30 mouse cellular contexts compared by ENCODE assay signal in the genomic region with DNA sequence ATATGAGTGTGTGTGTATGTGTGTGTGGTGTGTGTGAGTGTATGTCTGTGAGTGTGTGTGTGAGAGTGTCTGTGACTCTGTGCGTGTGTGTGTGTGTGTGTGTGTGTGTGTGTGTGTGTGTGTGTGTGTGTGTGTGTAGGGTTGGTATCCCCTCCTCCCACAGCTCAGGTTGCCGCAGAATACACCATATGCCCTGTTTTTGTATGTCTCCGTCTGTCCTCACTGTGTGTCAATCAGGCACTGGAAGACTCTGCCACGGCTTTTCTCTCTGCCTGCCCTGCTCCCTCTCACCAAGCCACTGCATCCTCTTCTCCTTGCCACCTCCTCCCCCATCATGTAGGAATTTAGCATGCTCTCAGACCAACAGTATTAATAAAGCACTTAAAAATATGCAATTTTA.
DNase-seq lines count a peak whose midpoint lies in the region; ATAC-seq lines count a peak whose summit lies in the region.
"Had no signal": no experiment of that assay in that cellular context is flagged by ENCODE, and none has a peak within 500 bp of the region (broad histone marks: within the 10 kb centered on the region; RNA-seq: fewer than 3 reads in every experiment).

No protein-coding gene starts in this region.

- H3K27me3 ChIP-seq in forebrain, embryonic 15.5 days = peaks cover 40% of the 10 kb centered on the region
- peaks cover 96% of the 10 kb centered on the region for H3K27me3 ChIP-seq in forebrain, embryonic 13.5 days
- no peaks in the 10 kb centered on the region for H3K27me3 ChIP-seq in hindbrain, embryonic 14.5 days (ENCODE audit: control insufficient read depth, insufficient read depth, low read length)
- no peaks in the 10 kb centered on the region for H3K27me3 ChIP-seq in hindbrain, embryonic 16.5 days (replicated peaks; ENCODE audit: control insufficient read depth, insufficient read depth, low read length)
- H3K27me3 ChIP-seq: CH12.LX; embryonic facial prominence, embryonic 13.5 days; heart, embryonic 12.5 days; heart, embryonic 15.5 days had no signal

- no peak for DNase-seq in hindbrain, embryonic 14.5 days (ENCODE audit: low spot score)
- peak; percentile 44 for DNase-seq in brain, adult 2 months (ENCODE audit: low read depth, low spot score)
- no peak for DNase-seq in spleen, adult 12 weeks (ENCODE audit: low spot score)
- DNase-seq: adrenal gland, postnatal 10 days; adrenal gland, postnatal 36 days; B cell, adult 2 months; cerebellum, adult 11-12 months; cerebellum, adult 8-10 months; cerebellum, postnatal 36 days; gastrocnemius, postnatal 10 days; gastrocnemius, postnatal 36 days; heart, adult 2 months; heart, postnatal 10 days; heart, postnatal 36 days; kidney, adult 18-20 months had no signal

- H3K9me3 ChIP-seq in forebrain, embryonic 15.5 days = no peaks in the 10 kb centered on the region
- H3K9me3 ChIP-seq in forebrain, embryonic 13.5 days (replicated peaks) = no peaks in the 10 kb centered on the region
- no peaks in the 10 kb centered on the region for H3K9me3 ChIP-seq in hindbrain, embryonic 14.5 days (ENCODE audit: control insufficient read depth, low read length)
- no peaks in the 10 kb centered on the region for H3K9me3 ChIP-seq in hindbrain, embryonic 16.5 days (ENCODE audit: control insufficient read depth, low read length)
- H3K9me3 ChIP-seq: embryonic facial prominence, embryonic 10.5 days; embryonic facial prominence, embryonic 13.5 days; forebrain, embryonic 12.5 days; heart, embryonic 12.5 days; heart, embryonic 15.5 days had no signal

- WGBS in forebrain, embryonic 15.5 days = 45% methylated on average over 4 of the region's 4 CpGs
- 79% methylated on average over 3 of the region's 4 CpGs for WGBS in forebrain, embryonic 13.5 days
- WGBS in hindbrain, embryonic 14.5 days = 46% methylated on average over 4 of the region's 4 CpGs
- WGBS in hindbrain, embryonic 16.5 days = 54% methylated on average over 2 of the region's 4 CpGs

- H3K4me1 ChIP-seq in forebrain, embryonic 15.5 days = peaks cover 12% of the 10 kb centered on the region
- peaks cover 16% of the 10 kb centered on the region for H3K4me1 ChIP-seq in forebrain, embryonic 13.5 days
- H3K4me1 ChIP-seq in hindbrain, embryonic 14.5 days (replicated peaks; ENCODE audit: control insufficient read depth, insufficient read depth, low read length) = peaks cover 22% of the 10 kb centered on the region; the same call in 1 of the 2 replicates
- H3K4me1 ChIP-seq in hindbrain, embryonic 16.5 days (ENCODE audit: control insufficient read depth, insufficient read depth, low read depth, low read length) = peaks cover 3% of the 10 kb centered on the region
- H3K4me1 ChIP-seq: embryonic facial prominence, embryonic 13.5 days; heart, embryonic 15.5 days had no signal

- no peaks in the 10 kb centered on the region for H3K36me3 ChIP-seq in forebrain, embryonic 15.5 days
- H3K36me3 ChIP-seq in forebrain, embryonic 13.5 days (ENCODE audit: poor library complexity, severe bottlenecking) = no peaks in the 10 kb centered on the region
- no peaks in the 10 kb centered on the region for H3K36me3 ChIP-seq in hindbrain, embryonic 14.5 days (replicated peaks; ENCODE audit: control insufficient read depth, insufficient read depth)
- H3K36me3 ChIP-seq in hindbrain, embryonic 16.5 days (ENCODE audit: control insufficient read depth, insufficient read depth, low read length) = no peaks in the 10 kb centered on the region
- H3K36me3 ChIP-seq: embryonic facial prominence, embryonic 10.5 days; embryonic facial prominence, embryonic 13.5 days; forebrain, embryonic 12.5 days; G1E; heart, embryonic 12.5 days; heart, embryonic 15.5 days had no signal

- H3K4me3 ChIP-seq in forebrain, embryonic 15.5 days = no peak overlapping the region
- no peak overlapping the region for H3K4me3 ChIP-seq in forebrain, embryonic 13.5 days
- H3K4me3 ChIP-seq in hindbrain, embryonic 14.5 days (replicated peaks; ENCODE audit: low read length) = no peak overlapping the region
- H3K4me3 ChIP-seq in hindbrain, embryonic 16.5 days (ENCODE audit: low read length) = no peak overlapping the region
- H3K4me3 ChIP-seq: embryonic facial prominence, embryonic 10.5 days; embryonic facial prominence, embryonic 13.5 days; erythroblast, embryonic 14.5 days; forebrain, embryonic 12.5 days; heart, adult 2 months; heart, embryonic 12.5 days; heart, embryonic 15.5 days had no signal

- 0 out of 2 replicates have a peak, but pooled peaks have one; percentile 35 for ATAC-seq in forebrain, embryonic 15.5 days (replicated peaks)
- ATAC-seq in forebrain, embryonic 13.5 days = no peak
- ATAC-seq in hindbrain, embryonic 14.5 days (ENCODE audit: low FRiP score) = no peak
- no peak for ATAC-seq in hindbrain, embryonic 16.5 days
- ATAC-seq: hindbrain, postnatal 0 days; inflammation-experienced regulatory T-cells, adult 6 months; intestine, embryonic 16.5 days; Patski had no signal

- H3K9ac ChIP-seq in forebrain, embryonic 15.5 days (replicated peaks) = no peak overlapping the region
- H3K9ac ChIP-seq in forebrain, embryonic 13.5 days = no peak overlapping the region
- H3K9ac ChIP-seq in hindbrain, embryonic 14.5 days = no peak overlapping the region
- no peak overlapping the region for H3K9ac ChIP-seq in hindbrain, embryonic 16.5 days (ENCODE audit: low read depth, low read length)
- H3K9ac ChIP-seq: embryonic facial prominence, embryonic 13.5 days; forebrain, embryonic 12.5 days; heart, embryonic 12.5 days; heart, embryonic 15.5 days had no signal

- no peak overlapping the region for H3K27ac ChIP-seq in forebrain, embryonic 15.5 days (replicated peaks)
- no peak overlapping the region for H3K27ac ChIP-seq in forebrain, embryonic 13.5 days
- 0 out of 2 replicates have a peak overlapping the region, but pooled peaks have one; percentile 21 for H3K27ac ChIP-seq in hindbrain, embryonic 14.5 days
- H3K27ac ChIP-seq in hindbrain, embryonic 16.5 days (ENCODE audit: low read depth, low read length) = no peak overlapping the region
- H3K27ac ChIP-seq: embryonic facial prominence, embryonic 10.5 days; embryonic facial prominence, embryonic 13.5 days; forebrain, embryonic 12.5 days; heart, adult 2 months; heart, embryonic 15.5 days; hindbrain, postnatal 0 days had no signal

- H3K4me2 ChIP-seq in forebrain, embryonic 15.5 days (replicated peaks) = no peak overlapping the region
- H3K4me2 ChIP-seq in forebrain, embryonic 13.5 days = no peak overlapping the region
- H3K4me2 ChIP-seq in hindbrain, embryonic 14.5 days (replicated peaks) = no peak overlapping the region; the same call in 1 of the 2 replicates
- no peak overlapping the region for H3K4me2 ChIP-seq in hindbrain, embryonic 16.5 days (ENCODE audit: low read length)
- H3K4me2 ChIP-seq: embryonic facial prominence, embryonic 13.5 days; forebrain, embryonic 12.5 days; heart, embryonic 12.5 days; heart, embryonic 15.5 days had no signal
